30 mouse cellular contexts compared by ENCODE assay signal in genomic region chr10:45616012-45616411, GRCm38 (mm10). TPM values are rescaled to one million over a fixed set of nuclear protein-coding genes. Genes with fewer than 3 reads are reported as not detected.
DNase-seq lines count a peak whose midpoint lies in the region; ATAC-seq and TF ChIP-seq lines count a peak whose summit lies in the region.
"Had no signal": no experiment of that assay in that cellular context is flagged by ENCODE, and none has a peak within 500 bp of the region (broad histone marks: within the 10 kb centered on the region; RNA-seq: fewer than 3 reads in every experiment).

No protein-coding gene starts in this region.

- ATAC-seq in hindbrain, embryonic 12.5 days (ENCODE audit: low FRiP score) = peak; percentile 32; the same call in 1 of the 2 replicates
- ATAC-seq in hindbrain, embryonic 13.5 days (ENCODE audit: low FRiP score) = no peak
- ATAC-seq in limb, embryonic 15.5 days (ENCODE audit: insufficient number of reproducible peaks, low FRiP score, low TSS enrichment, low read depth) = 0 out of 2 replicates have a peak, but pooled peaks have one; percentile 24
- ATAC-seq in midbrain, embryonic 11.5 days (ENCODE audit: low FRiP score) = 0 out of 2 replicates have a peak, but pooled peaks have one; percentile 22
- ATAC-seq in midbrain, postnatal 0 days (ENCODE audit: low FRiP score) = no peak; the same call in 1 of the 2 replicates
- peak; percentile 27; the same call in 1 of the 2 replicates for ATAC-seq in midbrain, embryonic 14.5 days (ENCODE audit: low FRiP score, low TSS enrichment)
- no peak for ATAC-seq in midbrain, embryonic 16.5 days
- ATAC-seq: forebrain, embryonic 13.5 days; forebrain, embryonic 16.5 days; Patski had no signal

- H3K4me1 ChIP-seq in hindbrain, embryonic 12.5 days = no peaks in the 10 kb centered on the region
- H3K4me1 ChIP-seq in hindbrain, embryonic 13.5 days (replicated peaks) = no peaks in the 10 kb centered on the region
- H3K4me1 ChIP-seq in limb, embryonic 15.5 days = no peaks in the 10 kb centered on the region
- no peaks in the 10 kb centered on the region for H3K4me1 ChIP-seq in limb, embryonic 10.5 days
- H3K4me1 ChIP-seq in midbrain, embryonic 11.5 days (ENCODE audit: control insufficient read depth, insufficient read depth, low read length) = no peaks in the 10 kb centered on the region
- no peaks in the 10 kb centered on the region for H3K4me1 ChIP-seq in midbrain, postnatal 0 days (ENCODE audit: insufficient read depth, low read length)
- H3K4me1 ChIP-seq in midbrain, embryonic 14.5 days (ENCODE audit: control insufficient read depth, insufficient read depth, low read length) = no peaks in the 10 kb centered on the region
- H3K4me1 ChIP-seq in midbrain, embryonic 16.5 days (ENCODE audit: control insufficient read depth, insufficient read depth, low read length) = no peaks in the 10 kb centered on the region
- H3K4me1 ChIP-seq: embryonic facial prominence, embryonic 13.5 days; forebrain, embryonic 10.5 days; forebrain, embryonic 13.5 days had no signal

- no peaks in the 10 kb centered on the region for H3K9me3 ChIP-seq in hindbrain, embryonic 12.5 days (replicated peaks)
- H3K9me3 ChIP-seq in hindbrain, embryonic 13.5 days = no peaks in the 10 kb centered on the region
- no peaks in the 10 kb centered on the region for H3K9me3 ChIP-seq in limb, embryonic 15.5 days
- no peaks in the 10 kb centered on the region for H3K9me3 ChIP-seq in limb, embryonic 10.5 days (replicated peaks)
- no peaks in the 10 kb centered on the region for H3K9me3 ChIP-seq in midbrain, embryonic 11.5 days (ENCODE audit: control insufficient read depth, low read length)
- no peaks in the 10 kb centered on the region for H3K9me3 ChIP-seq in midbrain, postnatal 0 days (ENCODE audit: low read length)
- no peaks in the 10 kb centered on the region for H3K9me3 ChIP-seq in midbrain, embryonic 14.5 days (ENCODE audit: control insufficient read depth, low read length)
- no peaks in the 10 kb centered on the region for H3K9me3 ChIP-seq in midbrain, embryonic 16.5 days (replicated peaks; ENCODE audit: control insufficient read depth, low read length, poor library complexity, severe bottlenecking)
- H3K9me3 ChIP-seq: embryonic facial prominence, embryonic 13.5 days; forebrain, embryonic 10.5 days; forebrain, embryonic 13.5 days; G1E; heart, embryonic 10.5 days; heart, embryonic 13.5 days had no signal

- no peak overlapping the region for H3K4me2 ChIP-seq in hindbrain, embryonic 12.5 days (replicated peaks)
- no peak overlapping the region for H3K4me2 ChIP-seq in hindbrain, embryonic 13.5 days
- no peak overlapping the region for H3K4me2 ChIP-seq in limb, embryonic 15.5 days
- H3K4me2 ChIP-seq in midbrain, embryonic 11.5 days = no peak overlapping the region
- no peak overlapping the region for H3K4me2 ChIP-seq in midbrain, postnatal 0 days (ENCODE audit: low read depth, low read length, poor library complexity, severe bottlenecking)
- no peak overlapping the region for H3K4me2 ChIP-seq in midbrain, embryonic 14.5 days (ENCODE audit: low read length)
- no peak overlapping the region for H3K4me2 ChIP-seq in midbrain, embryonic 16.5 days (ENCODE audit: low read length)
- H3K4me2 ChIP-seq: embryonic facial prominence, embryonic 13.5 days; forebrain, embryonic 13.5 days; heart, embryonic 13.5 days; hindbrain, embryonic 14.5 days had no signal

- no peak overlapping the region for H3K27ac ChIP-seq in hindbrain, embryonic 12.5 days
- H3K27ac ChIP-seq in hindbrain, embryonic 13.5 days = no peak overlapping the region
- no peak overlapping the region for H3K27ac ChIP-seq in limb, embryonic 15.5 days
- H3K27ac ChIP-seq in limb, embryonic 10.5 days = no peak overlapping the region; the same call in 1 of the 2 replicates
- no peak overlapping the region for H3K27ac ChIP-seq in midbrain, embryonic 11.5 days (ENCODE audit: low read depth, low read length)
- no peak overlapping the region for H3K27ac ChIP-seq in midbrain, postnatal 0 days (ENCODE audit: low read depth, low read length)
- H3K27ac ChIP-seq in midbrain, embryonic 14.5 days (replicated peaks; ENCODE audit: low read depth, low read length) = no peak overlapping the region
- no peak overlapping the region for H3K27ac ChIP-seq in midbrain, embryonic 16.5 days (ENCODE audit: low read length)
- H3K27ac ChIP-seq: embryonic facial prominence, embryonic 13.5 days; forebrain, embryonic 10.5 days; forebrain, embryonic 13.5 days; heart, adult 2 months; heart, embryonic 10.5 days; heart, embryonic 13.5 days; hindbrain, embryonic 14.5 days had no signal

- DNase-seq in limb, embryonic 10.5 days (ENCODE audit: low spot score) = no peak
- no peak for DNase-seq in midbrain, embryonic 11.5 days (ENCODE audit: low spot score, missing footprints)
- no peak for DNase-seq in midbrain, postnatal 0 days (ENCODE audit: low spot score)
- no peak for DNase-seq in midbrain, embryonic 14.5 days
- DNase-seq: adrenal gland, postnatal 10 days; adrenal gland, postnatal 36 days; B cell, adult 2 months; cerebellum, adult 18-20 months; cerebellum, adult 9-10 months; cerebellum, postnatal 14 days; gastrocnemius, postnatal 10 days; gastrocnemius, postnatal 36 days; heart, adult 2 months; heart, postnatal 14 days; heart, postnatal 4 days had no signal

- WGBS in hindbrain, embryonic 12.5 days = 100% methylated on average over 5 of the region's 5 CpGs
- WGBS in hindbrain, embryonic 13.5 days = 94% methylated on average over 5 of the region's 5 CpGs
- 95% methylated on average over 5 of the region's 5 CpGs for WGBS in limb, embryonic 15.5 days
- WGBS in limb, embryonic 10.5 days = 93% methylated on average over 5 of the region's 5 CpGs
- 88% methylated on average over 5 of the region's 5 CpGs for WGBS in midbrain, embryonic 11.5 days
- 100% methylated on average over 5 of the region's 5 CpGs for WGBS in midbrain, postnatal 0 days
- 93% methylated on average over 5 of the region's 5 CpGs for WGBS in midbrain, embryonic 14.5 days
- 98% methylated on average over 5 of the region's 5 CpGs for WGBS in midbrain, embryonic 16.5 days

- no peak overlapping the region for H3K9ac ChIP-seq in hindbrain, embryonic 12.5 days
- no peak overlapping the region for H3K9ac ChIP-seq in hindbrain, embryonic 13.5 days
- no peak overlapping the region for H3K9ac ChIP-seq in limb, embryonic 15.5 days
- no peak overlapping the region for H3K9ac ChIP-seq in midbrain, embryonic 11.5 days (ENCODE audit: low read length)
- H3K9ac ChIP-seq in midbrain, postnatal 0 days (replicated peaks; ENCODE audit: low read length, poor library complexity, severe bottlenecking) = no peak overlapping the region
- H3K9ac ChIP-seq in midbrain, embryonic 14.5 days (replicated peaks; ENCODE audit: low read length) = no peak overlapping the region
- H3K9ac ChIP-seq in midbrain, embryonic 16.5 days (ENCODE audit: low read depth, low read length) = no peak overlapping the region
- H3K9ac ChIP-seq: embryonic facial prominence, embryonic 13.5 days; forebrain, embryonic 13.5 days; heart, embryonic 13.5 days; hindbrain, embryonic 14.5 days had no signal

- no peak for TF ChIP-seq CTCF in midbrain, postnatal 0 days (IDR thresholded peaks at IDR 0.05)

- no peak overlapping the region for H3K4me3 ChIP-seq in hindbrain, embryonic 12.5 days
- no peak overlapping the region for H3K4me3 ChIP-seq in hindbrain, embryonic 13.5 days
- H3K4me3 ChIP-seq in limb, embryonic 15.5 days = no peak overlapping the region
- no peak overlapping the region for H3K4me3 ChIP-seq in limb, embryonic 10.5 days
- H3K4me3 ChIP-seq in midbrain, embryonic 11.5 days (ENCODE audit: low read depth, low read length) = no peak overlapping the region
- H3K4me3 ChIP-seq in midbrain, postnatal 0 days (ENCODE audit: low read depth, low read length) = no peak overlapping the region
- no peak overlapping the region for H3K4me3 ChIP-seq in midbrain, embryonic 14.5 days (replicated peaks; ENCODE audit: low read depth, low read length)
- H3K4me3 ChIP-seq in midbrain, embryonic 16.5 days (ENCODE audit: low read depth, low read length) = no peak overlapping the region
- H3K4me3 ChIP-seq: embryonic facial prominence, embryonic 13.5 days; erythroblast, embryonic 14.5 days; forebrain, embryonic 10.5 days; forebrain, embryonic 13.5 days; heart, adult 2 months; heart, embryonic 10.5 days; heart, embryonic 13.5 days had no signal

- no peaks in the 10 kb centered on the region for H3K27me3 ChIP-seq in hindbrain, embryonic 12.5 days
- no peaks in the 10 kb centered on the region for H3K27me3 ChIP-seq in hindbrain, embryonic 13.5 days
- no peaks in the 10 kb centered on the region for H3K27me3 ChIP-seq in limb, embryonic 15.5 days
- no peaks in the 10 kb centered on the region for H3K27me3 ChIP-seq in limb, embryonic 10.5 days (ENCODE audit: low read depth, poor library complexity, severe bottlenecking)
- no peaks in the 10 kb centered on the region for H3K27me3 ChIP-seq in midbrain, embryonic 11.5 days (ENCODE audit: control insufficient read depth, insufficient read depth, low read length)
- H3K27me3 ChIP-seq in midbrain, postnatal 0 days (ENCODE audit: insufficient read depth, low read length) = no peaks in the 10 kb centered on the region
- no peaks in the 10 kb centered on the region for H3K27me3 ChIP-seq in midbrain, embryonic 14.5 days (ENCODE audit: control insufficient read depth, insufficient read depth, low read length)
- no peaks in the 10 kb centered on the region for H3K27me3 ChIP-seq in midbrain, embryonic 16.5 days (ENCODE audit: control insufficient read depth, insufficient read depth, low read depth, low read length)
- H3K27me3 ChIP-seq: CH12.LX; embryonic facial prominence, embryonic 13.5 days; forebrain, embryonic 13.5 days; heart, embryonic 13.5 days; Patski had no signal

- H3K36me3 ChIP-seq in hindbrain, embryonic 12.5 days = 0 out of 2 replicates have a peak, but pooled peaks cover 11% of the 10 kb centered on the region
- H3K36me3 ChIP-seq in hindbrain, embryonic 13.5 days = peaks cover 23% of the 10 kb centered on the region
- peaks cover 3% of the 10 kb centered on the region; the same call in 1 of the 2 replicates for H3K36me3 ChIP-seq in limb, embryonic 15.5 days
- H3K36me3 ChIP-seq in limb, embryonic 10.5 days = peaks cover 40% of the 10 kb centered on the region
- no peaks in the 10 kb centered on the region for H3K36me3 ChIP-seq in midbrain, embryonic 11.5 days (ENCODE audit: control insufficient read depth, insufficient read depth, low read length)
- H3K36me3 ChIP-seq in midbrain, postnatal 0 days (ENCODE audit: insufficient read depth, low read length) = peaks cover 3% of the 10 kb centered on the region; the same call in 1 of the 2 replicates
- H3K36me3 ChIP-seq in midbrain, embryonic 14.5 days (ENCODE audit: control insufficient read depth, insufficient read depth, low read length) = 0 out of 2 replicates have a peak, but pooled peaks cover 13% of the 10 kb centered on the region
- H3K36me3 ChIP-seq in midbrain, embryonic 16.5 days (ENCODE audit: control insufficient read depth, insufficient read depth, low read length) = peaks cover 6% of the 10 kb centered on the region; the same call in 1 of the 2 replicates

RNA-seq across cellular contexts. Expression of gene Hace1, which starts 38.4 kb away (rescaled TPM):
- polyA plus RNA-seq in hindbrain, embryonic 12.5 days (2016; fragmentation: Nextera tagmentation; extraction: Ambion mirVana) = 22.0 and 23.1 TPM in 2 replicates
- polyA plus RNA-seq in hindbrain, embryonic 13.5 days (2015; fragmentation: Nextera tagmentation; extraction: Ambion mirVana) = 16.9 and 19.0 TPM in 2 replicates
- 14.9 and 18.4 TPM in 2 replicates for polyA plus RNA-seq in limb, embryonic 15.5 days (2015; fragmentation: Nextera tagmentation; extraction: Ambion mirVana)
- 21.8 and 26.7 TPM in 2 replicates for polyA plus RNA-seq in limb, embryonic 10.5 days (2016; fragmentation: Nextera tagmentation; extraction: Ambion mirVana)
- polyA plus RNA-seq in midbrain, embryonic 11.5 days (2014; fragmentation: Nextera tagmentation; extraction: Ambion mirVana) = 25.2 and 27.1 TPM in 2 replicates
- 20.3 and 25.3 TPM in 2 replicates for total RNA-seq in midbrain, postnatal 0 days (2014; rRNA removed)
- 7.2 and 8.5 TPM in 2 replicates for polyA plus RNA-seq in midbrain, postnatal 0 days (2015; fragmentation: Nextera tagmentation; extraction: Ambion mirVana)
- polyA plus RNA-seq in midbrain, embryonic 14.5 days (2014; fragmentation: Nextera tagmentation; extraction: Ambion mirVana) = 19.9 and 20.1 TPM in 2 replicates
- polyA plus RNA-seq in midbrain, embryonic 16.5 days (2015; fragmentation: Nextera tagmentation; extraction: Ambion mirVana) = 16.7 TPM in 2 replicates

Comparison
In these comparisons a context has a peak if more than half of its experiments do, and no peak if none do; other contexts are left out.
1. ATAC-seq: peak in hindbrain, embryonic 12.5 days (single experiment), limb, embryonic 15.5 days (single experiment), midbrain, embryonic 11.5 days (single experiment) and midbrain, embryonic 14.5 days (single experiment); none in hindbrain, embryonic 13.5 days (single experiment), midbrain, postnatal 0 days (single experiment) and midbrain, embryonic 16.5 days (single experiment).